Mouse (Mus musculus) heart, postnatal 0 days (tissue): ENCODE measurements around the gene Lysmd1. TPM values are rescaled to one million over a fixed set of nuclear protein-coding genes. Genes with fewer than 3 reads are reported as not detected.
A peak's percentile ranks its signal among the peaks of the same experiment; 100 is the strongest.

ENCODE experiments used
- ATAC-seq: fragments of 200-750 bp; cut with Nextera tagmentation; 2 replicates; pipeline ENCODE4 v1.8.0; 2017; ENCODE audit warnings: low read depth, moderate number of reproducible peaks, moderate library complexity; ENCODE audit not compliant: insufficient read depth
- DNase-seq: peaks from one replicate; pipeline ENCODE4 v3.0.0-alpha.2; 2016; ENCODE audit warnings: low spot score
- H3K27ac ChIP-seq: fragments of 300-500 bp; sonication (generic); 2 replicates; pipeline ENCODE4 v1.5.1; 2014; ENCODE audit warnings: low read depth, mild to moderate bottlenecking
- H3K27me3 ChIP-seq: fragments of 300-500 bp; sonication (generic); 2 replicates; pipeline ENCODE4 v1.6.1; 2014; ENCODE audit warnings: low read length, mixed read lengths; ENCODE audit not compliant: control insufficient read depth, insufficient read depth
- H3K36me3 ChIP-seq: fragments of 300-500 bp; sonication (generic); replicated peaks from 2 replicates; pipeline ENCODE4 v1.6.1; 2014; ENCODE audit warnings: low read length, mixed read lengths; ENCODE audit not compliant: control insufficient read depth, insufficient read depth
- H3K4me1 ChIP-seq: fragments of 300-500 bp; sonication (generic); 2 replicates; pipeline ENCODE4 v1.6.1; 2014; ENCODE audit warnings: antibody characterized with exemption; ENCODE audit not compliant: control insufficient read depth, insufficient read depth
- H3K4me2 ChIP-seq: fragments of 300-500 bp; sonication (generic); 2 replicates; pipeline ENCODE4 v1.6.1; 2014; ENCODE audit warnings: low read depth, mild to moderate bottlenecking, low read length, moderate library complexity
- H3K4me3 ChIP-seq: fragments of 300-500 bp; sonication (generic); 2 replicates; pipeline ENCODE4 v1.5.1; 2014; ENCODE audit warnings: low read depth, low read length
- H3K9ac ChIP-seq: fragments of 300-500 bp; sonication (generic); replicated peaks from 2 replicates; pipeline ENCODE4 v1.6.1; 2014; ENCODE audit warnings: low read depth, low read length, mixed read lengths
- H3K9me3 ChIP-seq: fragments of 300-500 bp; sonication (generic); replicated peaks from 2 replicates; pipeline ENCODE4 v1.6.1; 2016; ENCODE audit warnings: low read length; ENCODE audit not compliant: control insufficient read depth
- CTCF ChIP-seq: IDR thresholded peaks from 2 replicates; pipeline ENCODE4 v1.5.1; 2016; ENCODE audit warnings: antibody characterized with exemption, control low read depth, low read depth
- EP300 ChIP-seq: IDR thresholded peaks from 2 replicates; pipeline ENCODE4 v1.6.1; 2016; ENCODE audit warnings: antibody characterized with exemption, low read depth
- WGBS: fragments of 180-500 bp; shearing (Covaris S2); extraction: QIAGEN DNeasy Blood & Tissue Kit; methylation state at CpG from one replicate; pipeline ENCODE4 v1.1.7; 2014; 5-methylcytosine and 5-hydroxymethylcytosine counted together
- polyA plus RNA-seq: library from polyadenylated mRNA; unstranded; fragments of >200 nt; fragmentation: Nextera tagmentation; extraction: Ambion mirVana; gene quantifications from 2 replicates; pipeline ENCODE4 v1.2.1, GENCODE M21; 2015
- total RNA-seq: library from RNA; depleted of rRNA; stranded (reverse); fragments of >200 nt; gene quantifications from 2 replicates; pipeline ENCODE4 v1.2.3, GENCODE M21; 2014; ENCODE audit warnings: low replicate concordance; rRNA removed

Gene Lysmd1
- total RNA-seq (6.1 and 7.1 TPM in 2 replicates), polyA plus RNA-seq (8.7 and 10.4 TPM in 2 replicates)

DNA sequence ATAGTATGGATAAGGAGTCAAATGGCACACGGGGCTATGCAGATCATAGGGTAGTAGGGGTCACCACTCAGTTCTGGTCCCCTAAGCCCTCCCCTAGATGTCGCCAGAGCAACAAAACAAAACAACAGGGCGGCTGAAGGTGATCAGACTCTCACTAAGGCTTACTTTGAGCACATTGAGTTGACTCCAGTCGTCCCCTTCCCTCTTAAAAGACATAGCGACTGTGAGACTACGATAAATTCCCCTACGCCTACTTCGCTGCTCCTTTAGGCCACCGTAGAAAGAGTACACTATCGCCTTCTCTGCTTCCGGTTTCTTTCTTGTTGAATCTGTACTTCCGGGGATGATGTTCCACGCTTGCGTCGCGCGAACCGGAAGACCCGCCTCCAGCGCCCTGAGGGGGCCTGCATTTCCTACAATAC, at the start of gene Lysmd1, which contains the start of gene Scnm1:
Lysmd1 (plus strand) TSS at position 409 of the 422 bp plus-strand sequence.
Scnm1 (minus strand) TSS at position 332 of the 422 bp plus-strand sequence.
- ATAC-seq (peak; percentile 93), DNase-seq (peak; percentile 95)
- no peaks in the 10 kb centered on the region for H3K27me3 ChIP-seq
- WGBS: under 1% methylated on average over 20 of the region's 20 CpGs
- peak within 1 kb of the TSS; percentile 70 for H3K9ac ChIP-seq
- H3K9me3 ChIP-seq: no peaks in the 10 kb centered on the region
- peaks cover 6% of the 10 kb centered on the region; the same call in 1 of the 2 replicates for H3K4me1 ChIP-seq
- peaks cover 24% of the 10 kb centered on the region for H3K36me3 ChIP-seq
- peak within 1 kb of the TSS; percentile 73 for H3K4me3 ChIP-seq
- peak within 1 kb of the TSS; percentile 81 for H3K27ac ChIP-seq
- no peak for TF ChIP-seq EP300
- TF ChIP-seq CTCF: peak; percentile 23; the same call in 1 of the 2 replicates
- H3K4me2 ChIP-seq: peak within 1 kb of the TSS; percentile 85

DNA sequence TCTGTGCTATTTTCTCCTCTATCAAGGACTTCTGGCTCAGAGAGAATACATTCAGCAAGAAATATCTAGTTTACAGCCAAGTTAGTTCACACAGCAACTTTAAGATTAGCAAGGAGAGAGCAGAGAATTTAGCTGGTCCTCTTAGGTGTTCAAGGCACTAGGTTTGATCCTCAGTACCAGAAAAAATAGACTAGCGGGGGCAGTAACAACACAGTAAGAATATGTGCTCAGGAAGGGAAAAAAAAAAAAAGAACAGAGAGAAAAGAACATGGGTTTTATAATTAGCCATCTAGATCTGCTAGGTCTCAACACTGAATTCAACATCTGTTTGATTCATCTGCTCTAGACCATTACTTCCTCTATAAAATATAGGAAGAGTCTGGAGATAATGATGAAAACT, 45.8 kb upstream of the Lysmd1 start:
- WGBS: 82% methylated on average over 1 of the region's 1 CpGs

DNA sequence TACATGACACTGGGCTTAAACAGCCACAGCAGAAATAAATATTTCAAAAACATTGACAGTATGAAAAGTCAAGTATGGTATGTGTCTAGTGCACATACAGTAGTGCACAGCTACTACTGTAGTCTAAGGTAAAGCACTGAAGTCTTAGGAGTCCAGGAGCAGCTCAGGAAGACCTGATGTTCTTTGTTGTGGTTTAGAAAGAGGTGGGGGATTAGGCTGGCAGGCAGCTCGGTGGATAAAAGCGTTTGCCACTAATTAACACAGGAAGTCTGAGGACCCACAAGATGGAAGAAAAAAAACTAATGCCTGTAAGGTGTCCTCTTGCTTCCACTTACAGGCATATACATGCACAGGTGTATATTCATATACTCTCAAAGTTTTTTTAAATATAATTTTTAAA, 33.0 kb upstream of the Lysmd1 start:
- WGBS: 32% methylated on average over 2 of the region's 2 CpGs
- Histone ChIP-seq H3K4me3 (no peak overlapping the region), H3K9me3 (no peaks in the 10 kb centered on the region)

More for the DNA sequence above, 45.8 kb upstream of the Lysmd1 start:
- Histone ChIP-seq H3K4me1 (no peaks in the 10 kb centered on the region), H3K4me3 (no peak overlapping the region), H3K36me3 (peaks cover 5% of the 10 kb centered on the region; the same call in 1 of the 2 replicates), H3K27me3 (no peaks in the 10 kb centered on the region), H3K27ac (no peak overlapping the region), H3K9me3 (no peaks in the 10 kb centered on the region), H3K4me2 (no peak overlapping the region), H3K9ac (no peak overlapping the region)
- DNase-seq (no peak), ATAC-seq (no peak)
- no peak for TF ChIP-seq CTCF
- TF ChIP-seq EP300: no peak

DNA sequence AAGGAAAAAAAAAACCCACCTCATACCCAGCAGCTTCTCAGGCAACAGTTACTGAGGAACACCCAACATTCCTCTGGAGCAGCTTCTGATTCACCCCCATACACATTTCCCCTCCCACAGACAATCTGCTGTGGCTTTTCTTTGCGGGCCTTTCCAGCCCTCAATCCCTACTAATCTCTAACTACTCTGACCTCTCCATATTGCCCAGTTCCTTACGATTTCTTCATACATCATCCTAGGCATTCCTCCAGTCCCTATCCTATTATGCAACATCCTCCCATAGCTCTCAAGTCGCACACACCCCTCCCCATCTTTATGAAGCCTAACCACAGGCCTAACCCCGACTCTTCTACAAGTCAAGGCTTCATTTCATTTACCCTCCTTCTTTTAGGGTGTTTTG, 28.8 kb upstream of the Lysmd1 start:
- no peaks in the 10 kb centered on the region; the same call in 1 of the 2 replicates for H3K36me3 ChIP-seq
- peak overlapping the region; percentile 90 for H3K27ac ChIP-seq
- H3K9ac ChIP-seq: peak overlapping the region; percentile 93
- H3K9me3 ChIP-seq: no peaks in the 10 kb centered on the region
- TF ChIP-seq CTCF (no peak), EP300 (no peak)
- H3K27me3 ChIP-seq: no peaks in the 10 kb centered on the region
- no peak for ATAC-seq
- no peak for DNase-seq
- peak overlapping the region; percentile 83 for H3K4me2 ChIP-seq
- peaks cover 8% of the 10 kb centered on the region; the same call in 1 of the 2 replicates for H3K4me1 ChIP-seq
- H3K4me3 ChIP-seq: peak overlapping the region; percentile 96
- 15% methylated on average over 4 of the region's 4 CpGs for WGBS

More for the DNA sequence above, 33.0 kb upstream of the Lysmd1 start:
- ATAC-seq: no peak
- TF ChIP-seq EP300 (no peak), CTCF (no peak)
- Histone ChIP-seq H3K9ac (no peak overlapping the region), H3K36me3 (peaks cover 5% of the 10 kb centered on the region; the same call in 1 of the 2 replicates), H3K27ac (no peak overlapping the region), H3K27me3 (no peaks in the 10 kb centered on the region), H3K4me1 (peaks cover 12% of the 10 kb centered on the region; the same call in 1 of the 2 replicates), H3K4me2 (no peak overlapping the region)
- no peak for DNase-seq

DNA sequence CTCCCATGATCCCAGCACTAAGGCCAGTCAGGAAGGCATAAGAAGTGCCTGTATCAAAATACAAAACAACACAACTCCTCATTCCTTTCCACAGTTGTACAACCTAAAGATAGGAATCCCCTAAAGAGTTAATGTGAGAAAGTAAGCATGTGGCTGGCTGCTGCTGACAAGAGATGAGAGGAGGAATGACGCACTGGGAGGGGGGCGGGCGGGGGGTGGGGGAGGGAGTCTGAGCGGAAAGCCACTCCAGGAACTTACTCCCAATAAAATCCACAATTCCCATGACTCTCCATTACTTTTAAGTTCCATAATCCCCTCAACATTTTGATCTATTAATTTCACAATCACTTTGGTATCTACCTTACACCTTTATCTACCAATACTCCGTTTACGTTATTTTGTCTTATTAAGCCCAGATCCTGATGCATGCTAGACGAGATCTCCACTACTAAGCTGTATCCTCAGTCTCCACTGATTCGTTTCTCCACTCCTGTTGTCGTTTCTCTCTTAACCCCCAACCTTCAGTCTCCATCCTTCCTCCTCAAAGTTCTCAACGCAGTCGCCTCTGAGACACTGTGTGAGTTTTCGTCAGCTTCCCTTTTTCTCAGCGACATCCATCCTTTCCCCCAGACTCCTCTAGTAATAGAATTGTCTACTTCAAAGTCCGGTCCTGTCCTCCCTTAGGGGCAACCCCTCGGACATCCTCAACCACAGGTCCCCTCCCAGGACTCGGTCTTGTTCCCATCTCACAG, 28.1 kb upstream of the Lysmd1 start:
- Histone ChIP-seq H3K9ac (peak overlapping the region; percentile 93), H3K27ac (peak overlapping the region; percentile 90), H3K4me3 (peak overlapping the region; percentile 96), H3K4me2 (peak overlapping the region; percentile 83), H3K27me3 (no peaks in the 10 kb centered on the region), H3K4me1 (peaks cover 8% of the 10 kb centered on the region; the same call in 1 of the 2 replicates), H3K9me3 (no peaks in the 10 kb centered on the region), H3K36me3 (no peaks in the 10 kb centered on the region; the same call in 1 of the 2 replicates)
- TF ChIP-seq EP300 (no peak), CTCF (no peak)
- DNase-seq (peak; percentile 74), ATAC-seq (peak; percentile 33; the same call in 1 of the 2 replicates)
- WGBS: under 1% methylated on average over 16 of the region's 16 CpGs
